Mouse (Mus musculus): ENCODE data around the gene Hras. TPM values are rescaled to one million over a fixed set of nuclear protein-coding genes. Genes with fewer than 3 reads are reported as not detected.
A peak's percentile ranks its signal among the peaks of the same experiment; 100 is the strongest.

Gene Hras
- polyA plus RNA-seq, 1 experiment from 2014 or later: 144 TPM

- peak within 1 kb of the TSS; percentile 90 for H3K27ac ChIP-seq (ENCODE audit: low read length)
Observed at GRCm38 (mm10) chr7:141172116-141173006, 21.4 kb downstream of the Hras start, which contains the start of gene Rnh1. Gene Rnh1, minus strand, starts transcription at chr7:141172857.

GRCm38 (mm10) chr7:141169866-141170265 lies 23.9 kb downstream of the Hras start:
- Histone ChIP-seq H3K4me1 (ENCODE audit: control insufficient read depth, insufficient read depth, low read length) (peaks cover 11% of the 10 kb centered on the region), H3K27ac (ENCODE audit: low read length) (no peak overlapping the region), H3K9me3 (replicated peaks; ENCODE audit: control insufficient read depth, low read length, poor library complexity, severe bottlenecking) (no peaks in the 10 kb centered on the region), H3K4me2 (ENCODE audit: low read length) (no peak overlapping the region), H3K9ac (ENCODE audit: low read depth, low read length) (no peak overlapping the region), H3K27me3 (ENCODE audit: control insufficient read depth, insufficient read depth, low read depth, low read length) (no peaks in the 10 kb centered on the region), H3K4me3 (ENCODE audit: low read depth, low read length) (no peak overlapping the region), H3K36me3 (ENCODE audit: control insufficient read depth, insufficient read depth, low read length) (no peaks in the 10 kb centered on the region)
- ATAC-seq: no peak

More at GRCm38 (mm10) chr7:141172116-141173006, 21.4 kb downstream of the Hras start, which contains the start of gene Rnh1:
- no peaks in the 10 kb centered on the region for H3K36me3 ChIP-seq (ENCODE audit: control insufficient read depth, insufficient read depth, low read length)
- H3K27me3 ChIP-seq (ENCODE audit: control insufficient read depth, insufficient read depth, low read depth, low read length): no peaks in the 10 kb centered on the region
- WGBS: 2% methylated on average over 55 of the region's 55 CpGs
- peak; percentile 98 for ATAC-seq
- peaks cover 11% of the 10 kb centered on the region for H3K4me1 ChIP-seq (ENCODE audit: control insufficient read depth, insufficient read depth, low read length)
- peak within 1 kb of the TSS; percentile 77 for H3K9ac ChIP-seq (ENCODE audit: low read depth, low read length)
- H3K4me3 ChIP-seq (ENCODE audit: low read depth, low read length): peak within 1 kb of the TSS; percentile 51
- H3K9me3 ChIP-seq (replicated peaks; ENCODE audit: control insufficient read depth, low read length, poor library complexity, severe bottlenecking): no peaks in the 10 kb centered on the region
- peak within 1 kb of the TSS; percentile 72 for H3K4me2 ChIP-seq (ENCODE audit: low read length)

GRCm38 (mm10) chr7:141169300-141169699 lies 24.5 kb downstream of the Hras start:
- H3K27me3 ChIP-seq (ENCODE audit: control insufficient read depth, insufficient read depth, low read depth, low read length): no peaks in the 10 kb centered on the region
- ATAC-seq: no peak
- H3K4me2 ChIP-seq (ENCODE audit: low read length): no peak overlapping the region
- no peaks in the 10 kb centered on the region for H3K9me3 ChIP-seq (replicated peaks; ENCODE audit: control insufficient read depth, low read length, poor library complexity, severe bottlenecking)
- H3K4me1 ChIP-seq (ENCODE audit: control insufficient read depth, insufficient read depth, low read length): peaks cover 11% of the 10 kb centered on the region
- no peak overlapping the region for H3K27ac ChIP-seq (ENCODE audit: low read length)
- no peak overlapping the region for H3K4me3 ChIP-seq (ENCODE audit: low read depth, low read length)
- H3K9ac ChIP-seq (ENCODE audit: low read depth, low read length): no peak overlapping the region
- WGBS: 86% methylated on average over 1 of the region's 1 CpGs
- no peaks in the 10 kb centered on the region for H3K36me3 ChIP-seq (ENCODE audit: control insufficient read depth, insufficient read depth, low read length)

GRCm38 (mm10) chr7:141168518-141168953 lies 25.3 kb downstream of the Hras start:
- peak overlapping the region; percentile 44 for H3K4me2 ChIP-seq (ENCODE audit: low read length)
- no peaks in the 10 kb centered on the region for H3K27me3 ChIP-seq (ENCODE audit: control insufficient read depth, insufficient read depth, low read depth, low read length)
- H3K4me3 ChIP-seq (ENCODE audit: low read depth, low read length): peak overlapping the region; percentile 9
- H3K27ac ChIP-seq (ENCODE audit: low read length): no peak overlapping the region
- peak overlapping the region; percentile 59; the same call in 1 of the 2 replicates for H3K9ac ChIP-seq (ENCODE audit: low read depth, low read length)
- WGBS: 3% methylated on average over 22 of the region's 22 CpGs
- ATAC-seq: no peak
- no peaks in the 10 kb centered on the region for H3K9me3 ChIP-seq (replicated peaks; ENCODE audit: control insufficient read depth, low read length, poor library complexity, severe bottlenecking)
- H3K4me1 ChIP-seq (ENCODE audit: control insufficient read depth, insufficient read depth, low read length): peaks cover 11% of the 10 kb centered on the region
- H3K36me3 ChIP-seq (ENCODE audit: control insufficient read depth, insufficient read depth, low read length): no peaks in the 10 kb centered on the region

- Histone ChIP-seq H3K9ac (ENCODE audit: low read depth, low read length) (peak overlapping the region; percentile 59; the same call in 1 of the 2 replicates), H3K36me3 (ENCODE audit: control insufficient read depth, insufficient read depth, low read length) (no peaks in the 10 kb centered on the region), H3K4me2 (ENCODE audit: low read length) (peak overlapping the region; percentile 44), H3K9me3 (replicated peaks; ENCODE audit: control insufficient read depth, low read length, poor library complexity, severe bottlenecking) (no peaks in the 10 kb centered on the region), H3K27me3 (ENCODE audit: control insufficient read depth, insufficient read depth, low read depth, low read length) (no peaks in the 10 kb centered on the region), H3K27ac (ENCODE audit: low read length) (no peak overlapping the region), H3K4me1 (ENCODE audit: control insufficient read depth, insufficient read depth, low read length) (peaks cover 6% of the 10 kb centered on the region), H3K4me3 (ENCODE audit: low read depth, low read length) (peak overlapping the region; percentile 9)
- WGBS: 22% methylated on average over 7 of the region's 7 CpGs
- ATAC-seq: no peak
Observed at GRCm38 (mm10) chr7:141167901-141168517, 25.8 kb downstream of the Hras start.

- no peak overlapping the region for H3K4me2 ChIP-seq (ENCODE audit: low read length)
- 88% methylated on average over 6 of the region's 6 CpGs for WGBS
- no peaks in the 10 kb centered on the region for H3K9me3 ChIP-seq (replicated peaks; ENCODE audit: control insufficient read depth, low read length, poor library complexity, severe bottlenecking)
- H3K27me3 ChIP-seq (ENCODE audit: control insufficient read depth, insufficient read depth, low read depth, low read length): no peaks in the 10 kb centered on the region
- no peak overlapping the region for H3K9ac ChIP-seq (ENCODE audit: low read depth, low read length)
- peaks cover 5% of the 10 kb centered on the region for H3K4me1 ChIP-seq (ENCODE audit: control insufficient read depth, insufficient read depth, low read length)
- ATAC-seq: no peak
- no peak overlapping the region for H3K4me3 ChIP-seq (ENCODE audit: low read depth, low read length)
- no peak overlapping the region for H3K27ac ChIP-seq (ENCODE audit: low read length)
- H3K36me3 ChIP-seq (ENCODE audit: control insufficient read depth, insufficient read depth, low read length): 0 out of 2 replicates have a peak, but pooled peaks cover 7% of the 10 kb centered on the region
Observed at GRCm38 (mm10) chr7:141164850-141165249, 29.0 kb downstream of the Hras start.

DNA sequence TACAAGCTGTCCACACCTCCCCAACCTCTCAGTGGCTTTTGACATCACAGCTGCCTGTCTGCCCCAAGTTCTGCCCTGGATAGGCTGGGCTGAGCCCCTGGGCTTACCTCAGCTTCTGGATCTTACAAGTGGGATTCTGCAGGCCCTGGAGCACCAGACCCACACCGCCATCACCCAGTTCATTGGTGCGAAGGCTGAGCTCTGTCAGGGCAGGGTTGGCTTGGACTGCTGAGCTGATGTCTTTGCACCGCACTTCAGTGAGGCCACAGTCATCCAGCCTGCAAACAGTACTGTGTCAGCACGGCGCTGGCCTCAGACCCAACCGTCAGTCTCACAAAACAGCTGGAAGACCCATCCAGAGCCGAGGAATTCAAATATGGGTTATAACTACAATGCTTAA lies 29.4 kb downstream of the Hras start:
- no peak overlapping the region for H3K4me2 ChIP-seq (ENCODE audit: low read length)
- no peaks in the 10 kb centered on the region for H3K9me3 ChIP-seq (replicated peaks; ENCODE audit: control insufficient read depth, low read length, poor library complexity, severe bottlenecking)
- H3K4me3 ChIP-seq (ENCODE audit: low read depth, low read length): no peak overlapping the region
- H3K27me3 ChIP-seq (ENCODE audit: control insufficient read depth, insufficient read depth, low read depth, low read length): no peaks in the 10 kb centered on the region
- H3K27ac ChIP-seq (ENCODE audit: low read length): no peak overlapping the region
- peaks cover 5% of the 10 kb centered on the region for H3K4me1 ChIP-seq (ENCODE audit: control insufficient read depth, insufficient read depth, low read length)
- no peak for ATAC-seq
- 95% methylated on average over 7 of the region's 7 CpGs for WGBS
- H3K9ac ChIP-seq (ENCODE audit: low read depth, low read length): no peak overlapping the region
- H3K36me3 ChIP-seq (ENCODE audit: control insufficient read depth, insufficient read depth, low read length): 0 out of 2 replicates have a peak, but pooled peaks cover 7% of the 10 kb centered on the region

DNA sequence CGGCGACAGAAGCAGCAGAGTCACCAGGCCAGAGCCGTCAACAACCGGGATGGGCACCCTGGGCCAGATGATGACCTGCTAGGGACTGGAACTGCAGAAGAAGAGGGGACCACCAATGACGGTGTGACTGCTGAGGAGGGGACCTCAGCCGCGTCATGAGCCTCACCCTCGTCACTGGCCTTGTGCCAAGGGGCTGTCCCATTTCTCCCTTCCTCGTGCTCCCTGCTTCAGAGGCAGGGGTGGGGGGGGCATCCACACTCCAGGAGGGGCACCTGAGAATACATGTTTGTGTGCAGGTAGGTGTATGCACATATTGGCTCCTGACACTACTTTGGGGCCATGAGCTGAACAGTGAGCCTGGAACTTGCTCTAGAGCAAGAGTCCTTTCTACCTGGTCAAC lies 38.4 kb downstream of the Hras start:
- no peaks in the 10 kb centered on the region for H3K9me3 ChIP-seq (replicated peaks; ENCODE audit: control insufficient read depth, low read length, poor library complexity, severe bottlenecking)
- no peak overlapping the region for H3K4me2 ChIP-seq (ENCODE audit: low read length)
- no peak overlapping the region for H3K4me3 ChIP-seq (ENCODE audit: low read depth, low read length)
- 87% methylated on average over 9 of the region's 9 CpGs for WGBS
- no peak for ATAC-seq
- no peaks in the 10 kb centered on the region for H3K27me3 ChIP-seq (ENCODE audit: control insufficient read depth, insufficient read depth, low read depth, low read length)
- H3K36me3 ChIP-seq (ENCODE audit: control insufficient read depth, insufficient read depth, low read length): peaks cover 31% of the 10 kb centered on the region
- H3K27ac ChIP-seq (ENCODE audit: low read length): no peak overlapping the region
- no peak overlapping the region for H3K9ac ChIP-seq (ENCODE audit: low read depth, low read length)
- no peaks in the 10 kb centered on the region for H3K4me1 ChIP-seq (ENCODE audit: control insufficient read depth, insufficient read depth, low read length)

- H3K27ac ChIP-seq (ENCODE audit: low read length): no peak overlapping the region
- ATAC-seq: no peak
- H3K4me2 ChIP-seq (ENCODE audit: low read length): no peak overlapping the region
- no peak overlapping the region for H3K9ac ChIP-seq (ENCODE audit: low read depth, low read length)
- no peaks in the 10 kb centered on the region for H3K4me1 ChIP-seq (ENCODE audit: control insufficient read depth, insufficient read depth, low read length)
- peaks cover 20% of the 10 kb centered on the region for H3K36me3 ChIP-seq (ENCODE audit: control insufficient read depth, insufficient read depth, low read length)
- WGBS: 86% methylated on average over 4 of the region's 4 CpGs
- no peaks in the 10 kb centered on the region for H3K9me3 ChIP-seq (replicated peaks; ENCODE audit: control insufficient read depth, low read length, poor library complexity, severe bottlenecking)
- H3K27me3 ChIP-seq (ENCODE audit: control insufficient read depth, insufficient read depth, low read depth, low read length): no peaks in the 10 kb centered on the region
- no peak overlapping the region for H3K4me3 ChIP-seq (ENCODE audit: low read depth, low read length)
Observed at GRCm38 (mm10) chr7:141148639-141149038, 45.2 kb downstream of the Hras start.
